8 mouse cellular contexts compared by ENCODE assay signal in the genomic region with DNA sequence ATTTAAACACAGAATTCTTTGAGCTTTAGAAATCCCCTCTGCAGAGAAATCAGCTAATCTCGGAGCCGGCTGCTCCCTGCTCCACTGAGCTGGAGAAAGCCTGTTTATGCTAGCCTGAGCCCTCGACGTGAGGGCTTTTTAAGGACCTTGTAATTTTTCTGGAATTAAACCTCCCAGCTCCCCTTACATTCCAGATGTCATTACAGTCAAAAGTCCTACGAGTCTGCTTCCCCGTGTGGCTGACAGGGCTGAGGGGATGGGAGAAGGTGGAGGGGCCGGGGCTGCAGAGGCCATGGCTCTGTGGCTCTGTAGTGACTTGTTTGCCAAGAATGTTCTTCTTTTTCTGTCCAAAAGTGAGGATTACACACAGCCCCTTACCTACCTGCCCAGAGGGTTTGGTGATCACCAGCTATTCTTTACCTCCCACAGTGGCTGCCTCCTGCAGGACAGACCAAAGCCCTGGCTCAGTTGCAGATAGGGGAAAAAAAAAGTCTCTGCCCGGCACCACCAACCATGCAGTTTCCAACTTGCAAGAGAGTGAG. TPM values are rescaled to one million over a fixed set of nuclear protein-coding genes. Genes with fewer than 3 reads are reported as not detected.
A peak's percentile ranks its signal among the peaks of the same experiment; 100 is the strongest.
DNase-seq lines count a peak whose midpoint lies in the region; ATAC-seq and TF ChIP-seq lines count a peak whose summit lies in the region.

No protein-coding gene starts in this region.

- DNase-seq in heart, adult 11 months, result peak; percentile 82
- no peak for DNase-seq in heart, adult 9 months (ENCODE audit: low spot score in 2 of 2)
- DNase-seq in ES-E14 (ENCODE audit: low read depth, low spot score), result no peak
- DNase-seq in heart, postnatal 0 days (ENCODE audit: low spot score), result no peak
- DNase-seq in limb, embryonic 14.5 days (ENCODE audit: low spot score), result peak; percentile 42
- no peak for DNase-seq in spleen, postnatal 36 days (ENCODE audit: low spot score in 2 of 2)
- no peak for DNase-seq in adrenal gland, postnatal 4 days (ENCODE audit: low spot score in 2 of 2)
- DNase-seq in right cerebral cortex, adult 18-20 months, result no peak

- no peak for ATAC-seq in heart, postnatal 0 days (ENCODE audit: insufficient read depth, low read depth)
- ATAC-seq in limb, embryonic 14.5 days (ENCODE audit: low FRiP score, low read depth), result peak; percentile 31; the same call in 1 of the 2 replicates

- H3K27ac ChIP-seq in ES-E14 (ENCODE audit: insufficient read depth, low read depth, low read length, poor library complexity, severe bottlenecking), result no peak overlapping the region
- peak overlapping the region; percentile 94 for H3K27ac ChIP-seq in heart, postnatal 0 days (ENCODE audit: low read depth)
- H3K27ac ChIP-seq in limb, embryonic 14.5 days (replicated peaks; ENCODE audit: low read depth, low read length), result peak overlapping the region; percentile 50

- in situ Hi-C loops in ES-E14 (cut with MboI; ENCODE audit: low sequenced_read_pairs in 2 of 2, unreplicated experiment in 2 of 2), result no loop called here

- H3K4me2 ChIP-seq in heart, postnatal 0 days (ENCODE audit: low read depth, low read length), result peak overlapping the region; percentile 14; the same call in 1 of the 2 replicates
- H3K4me2 ChIP-seq in limb, embryonic 14.5 days (replicated peaks; ENCODE audit: low read depth, low read length, severe bottlenecking), result 0 out of 2 replicates have a peak overlapping the region, but pooled peaks have one; percentile 49

- no peak for TF ChIP-seq EP300 in heart, postnatal 0 days (IDR thresholded peaks at IDR 0.05; ENCODE audit: low read depth)

- H3K9ac ChIP-seq in ES-E14 (ENCODE audit: insufficient read depth, low read depth, low read length, poor library complexity, severe bottlenecking), result peak overlapping the region; percentile 18; the same call in 1 of the 2 replicates
- peak overlapping the region; percentile 32; the same call in 1 of the 2 replicates for H3K9ac ChIP-seq in heart, postnatal 0 days (replicated peaks; ENCODE audit: low read depth, low read length)
- H3K9ac ChIP-seq in limb, embryonic 14.5 days (ENCODE audit: low read depth, low read length, severe bottlenecking), result no peak overlapping the region

- no peaks in the 10 kb centered on the region for H3K36me3 ChIP-seq in ES-E14 (ENCODE audit: control insufficient read depth, insufficient read depth, low read length, poor library complexity, severe bottlenecking)
- no peaks in the 10 kb centered on the region for H3K36me3 ChIP-seq in heart, postnatal 0 days (replicated peaks; ENCODE audit: control insufficient read depth, insufficient read depth, low read length)
- peaks cover 8% of the 10 kb centered on the region for H3K36me3 ChIP-seq in limb, embryonic 14.5 days (ENCODE audit: control insufficient read depth, insufficient read depth, low read length)

- H3K27me3 ChIP-seq in heart, postnatal 0 days (ENCODE audit: control insufficient read depth, insufficient read depth, low read length), result no peaks in the 10 kb centered on the region
- H3K27me3 ChIP-seq in limb, embryonic 14.5 days (ENCODE audit: control insufficient read depth, insufficient read depth, low read length), result no peaks in the 10 kb centered on the region

- H3K9me3 ChIP-seq in ES-E14 (ENCODE audit: control insufficient read depth, insufficient read depth, low read depth, low read length), result no peaks in the 10 kb centered on the region
- no peaks in the 10 kb centered on the region for H3K9me3 ChIP-seq in heart, postnatal 0 days (replicated peaks; ENCODE audit: control insufficient read depth, low read length)
- H3K9me3 ChIP-seq in limb, embryonic 14.5 days (ENCODE audit: control insufficient read depth, low read length), result no peaks in the 10 kb centered on the region

- no peak for TF ChIP-seq POLR2A in limb, embryonic 14.5 days (IDR thresholded peaks at IDR 0.05; ENCODE audit: borderline replicate concordance, extremely low read depth, insufficient read depth, insufficient read length)

- peaks cover 11 to 42% of the 10 kb centered on the region in 2 experiments for H3K4me1 ChIP-seq in ES-E14 (ENCODE audit: control insufficient read depth in 2 of 2, insufficient read depth in 2 of 2, low read length in 2 of 2, poor library complexity in 1 of 2)
- H3K4me1 ChIP-seq in heart, postnatal 0 days (ENCODE audit: control insufficient read depth, insufficient read depth), result peaks cover 55% of the 10 kb centered on the region
- peaks cover 70% of the 10 kb centered on the region for H3K4me1 ChIP-seq in limb, embryonic 14.5 days (ENCODE audit: control insufficient read depth, insufficient read depth, low read length)

- 27% methylated on average over 8 of the region's 8 CpGs for WGBS in heart, postnatal 0 days
- WGBS in limb, embryonic 14.5 days, result 11% methylated on average over 8 of the region's 8 CpGs

- no peak for TF ChIP-seq CTCF in heart, postnatal 0 days (IDR thresholded peaks at IDR 0.05; ENCODE audit: low read depth)

- no peak overlapping the region for H3K4me3 ChIP-seq in ES-E14 (ENCODE audit: insufficient read depth in 1 of 2, low read depth in 1 of 2, low read length in 2 of 2, poor library complexity in 1 of 2, severe bottlenecking in 1 of 2)
- H3K4me3 ChIP-seq in heart, postnatal 0 days (ENCODE audit: low read depth, low read length), result no peak overlapping the region
- no peak overlapping the region for H3K4me3 ChIP-seq in limb, embryonic 14.5 days (replicated peaks; ENCODE audit: low read length)

TF ChIP-seq in ES-E14, 5 proteins besides CTCF, POLR2A, EP300 and RAD21:
- TF ChIP-seq ZC3H11A (IDR thresholded peaks at IDR 0.05; ENCODE audit: borderline replicate concordance, low read depth, low read length), result no peak
TF ChIP-seq in ES-E14: peak in this region for 0.

RNA-seq across cellular contexts. Expression of gene Trim8, which starts 29.0 kb away (rescaled TPM):
- 26.1 and 33.2 TPM in 2 replicates for total RNA-seq in ES-E14 (2012; rRNA removed)
- 35.9 and 48.3 TPM in 2 replicates for total RNA-seq in heart, postnatal 0 days (2014; rRNA removed; ENCODE audit: low replicate concordance)
- 14.3 and 14.6 TPM in 2 replicates for polyA plus RNA-seq in heart, postnatal 0 days (2015; fragmentation: Nextera tagmentation; extraction: Ambion mirVana)
- 22.7 and 32.5 TPM in 2 replicates for polyA plus RNA-seq in limb, embryonic 14.5 days (2012; rRNA removed)
- polyA plus RNA-seq in limb, embryonic 14.5 days (2014; fragmentation: Nextera tagmentation; extraction: Ambion mirVana), result 21.5 and 23.1 TPM in 2 replicates
- total RNA-seq in adrenal gland, postnatal 4 days (2021), result 10 to 100 TPM; 60.5 to 70.3 TPM

RNA-seq across cellular contexts. Expression of gene Arl3, which starts 42.5 kb away (rescaled TPM):
- total RNA-seq in ES-E14 (2012; rRNA removed), result 25.7 and 39.7 TPM in 2 replicates
- 37.2 and 38.2 TPM in 2 replicates for total RNA-seq in heart, postnatal 0 days (2014; rRNA removed; ENCODE audit: low replicate concordance)
- 79.5 and 80.6 TPM in 2 replicates for polyA plus RNA-seq in heart, postnatal 0 days (2015; fragmentation: Nextera tagmentation; extraction: Ambion mirVana)
- 93.0 and 120 TPM in 2 replicates for polyA plus RNA-seq in limb, embryonic 14.5 days (2012; rRNA removed)
- 87.2 and 97.8 TPM in 2 replicates for polyA plus RNA-seq in limb, embryonic 14.5 days (2014; fragmentation: Nextera tagmentation; extraction: Ambion mirVana)
- total RNA-seq in adrenal gland, postnatal 4 days (2021), result 10 to 100 TPM; 47.2 to 54.9 TPM

RNA-seq across cellular contexts. Expression of gene Sfxn2, which starts 42.6 kb away (rescaled TPM):
- total RNA-seq in ES-E14 (2012; rRNA removed), result 11.4 TPM in 2 replicates
- total RNA-seq in heart, postnatal 0 days (2014; rRNA removed; ENCODE audit: low replicate concordance), result 4.2 and 5.9 TPM in 2 replicates
- polyA plus RNA-seq in heart, postnatal 0 days (2015; fragmentation: Nextera tagmentation; extraction: Ambion mirVana), result 4.6 and 5.1 TPM in 2 replicates
- polyA plus RNA-seq in limb, embryonic 14.5 days (2012; rRNA removed), result 26.4 and 26.7 TPM in 2 replicates
- 21.2 and 22.0 TPM in 2 replicates for polyA plus RNA-seq in limb, embryonic 14.5 days (2014; fragmentation: Nextera tagmentation; extraction: Ambion mirVana)
- total RNA-seq in adrenal gland, postnatal 4 days (2021), result 10 to 100 TPM; 13.1 to 18.4 TPM

Comparison
In these comparisons a context has a peak if more than half of its experiments do, and no peak if none do; other contexts are left out.
1. DNase-seq: peak in heart, adult 11 months (single experiment) and limb, embryonic 14.5 days (single experiment); none in heart, adult 9 months (0 of 2), ES-E14 (single experiment), heart, postnatal 0 days (single experiment), spleen, postnatal 36 days (0 of 2), adrenal gland, postnatal 4 days (0 of 2) and right cerebral cortex, adult 18-20 months (single experiment).